In genomic region chr5:115018270-115018669, GRCm38 (mm10) we compare ENCODE assay signal across 15 mouse cellular contexts. TPM values are rescaled to one million over a fixed set of nuclear protein-coding genes. Genes with fewer than 3 reads are reported as not detected.
A peak's percentile ranks its signal among the peaks of the same experiment; 100 is the strongest.
DNase-seq lines count a peak whose midpoint lies in the region; ATAC-seq and TF ChIP-seq lines count a peak whose summit lies in the region.
"Had no signal": no experiment of that assay in that cellular context is flagged by ENCODE, and none has a peak within 500 bp of the region (broad histone marks: within the 10 kb centered on the region; RNA-seq: fewer than 3 reads in every experiment).

No protein-coding gene starts in this region.

- 7% methylated on average over 2 of the region's 2 CpGs for WGBS in lung, embryonic 16.5 days
- 5% methylated on average over 2 of the region's 2 CpGs for WGBS in lung, adult 2 months
- WGBS in liver, embryonic 12.5 days (ENCODE audit: insufficient replicate concordance), result 2% methylated on average over 2 of the region's 2 CpGs
- WGBS in stomach, embryonic 16.5 days, result 18% methylated on average over 2 of the region's 2 CpGs

- no peak for TF ChIP-seq CTCF in gastrocnemius, adult 2 months (IDR thresholded peaks at IDR 0.05)
- TF ChIP-seq CTCF in lung, adult 2 months (IDR thresholded peaks at IDR 0.05; ENCODE audit: insufficient read depth, low read length), result no peak

- no peak for ATAC-seq in lung, embryonic 16.5 days (ENCODE audit: low read depth)
- ATAC-seq in liver, embryonic 12.5 days, result peak; percentile 87
- peak; percentile 68; the same call in 1 of the 2 replicates for ATAC-seq in stomach, embryonic 16.5 days (ENCODE audit: insufficient read depth, low FRiP score)

- peak overlapping the region; percentile 78 for H3K27ac ChIP-seq in gastrocnemius, adult 2 months
- H3K27ac ChIP-seq in lung, embryonic 16.5 days (ENCODE audit: low read length), result no peak overlapping the region
- H3K27ac ChIP-seq in liver, embryonic 12.5 days, result peak overlapping the region; percentile 85
- H3K27ac ChIP-seq in stomach, embryonic 16.5 days (ENCODE audit: low read length), result peak overlapping the region; percentile 71
- H3K27ac ChIP-seq: forebrain, embryonic 12.5 days; midbrain, embryonic 12.5 days had no signal

- no peaks in the 10 kb centered on the region for H3K9me3 ChIP-seq in lung, embryonic 16.5 days (ENCODE audit: control insufficient read depth, low read length)
- H3K9me3 ChIP-seq in liver, embryonic 12.5 days (replicated peaks), result no peaks in the 10 kb centered on the region
- no peaks in the 10 kb centered on the region for H3K9me3 ChIP-seq in stomach, embryonic 16.5 days (replicated peaks; ENCODE audit: control insufficient read depth, low read length)
- H3K9me3 ChIP-seq: forebrain, embryonic 12.5 days; midbrain, embryonic 12.5 days had no signal

- H3K4me2 ChIP-seq in lung, embryonic 16.5 days (ENCODE audit: low read depth, low read length), result peak overlapping the region; percentile 22; the same call in 1 of the 2 replicates
- peak overlapping the region; percentile 66 for H3K4me2 ChIP-seq in liver, embryonic 12.5 days
- H3K4me2 ChIP-seq in stomach, embryonic 16.5 days (ENCODE audit: low read depth, low read length), result no peak overlapping the region
- H3K4me2 ChIP-seq: forebrain, embryonic 12.5 days; midbrain, embryonic 12.5 days had no signal

- intact Hi-C loops in gastrocnemius, adult 2 months (cut with DNase I), result no loop called here

- no peak for DNase-seq in gastrocnemius, adult 2 months
- no peak for DNase-seq in gastrocnemius, postnatal 25 days
- no peak for DNase-seq in lung, adult 2 months
- DNase-seq in MN1 (ENCODE audit: low spot score), result no peak
- no peak for DNase-seq in adipocyte (ENCODE audit: low spot score)
- DNase-seq: kidney, adult 8-10 months; right cerebral cortex, postnatal 14 days; thymus, postnatal 4 days had no signal

- no peak overlapping the region; the same call in 1 of the 2 replicates for H3K4me3 ChIP-seq in gastrocnemius, adult 2 months
- no peak overlapping the region for H3K4me3 ChIP-seq in lung, embryonic 16.5 days (ENCODE audit: low read length)
- H3K4me3 ChIP-seq in lung, adult 2 months (replicated peaks; ENCODE audit: extremely low read depth, low read depth, low read length), result no peak overlapping the region
- peak overlapping the region; percentile 29; the same call in 1 of the 2 replicates for H3K4me3 ChIP-seq in liver, embryonic 12.5 days
- no peak overlapping the region for H3K4me3 ChIP-seq in stomach, embryonic 16.5 days (replicated peaks; ENCODE audit: low read length)
- H3K4me3 ChIP-seq: forebrain, embryonic 12.5 days; midbrain, embryonic 12.5 days had no signal

- H3K4me1 ChIP-seq in lung, embryonic 16.5 days (replicated peaks; ENCODE audit: control insufficient read depth, insufficient read depth, low read length), result peaks cover 36% of the 10 kb centered on the region
- peaks cover 26% of the 10 kb centered on the region for H3K4me1 ChIP-seq in lung, adult 2 months (ENCODE audit: control insufficient read depth, insufficient read depth, low read length)
- H3K4me1 ChIP-seq in liver, embryonic 12.5 days, result peaks cover 85% of the 10 kb centered on the region
- H3K4me1 ChIP-seq in stomach, embryonic 16.5 days (ENCODE audit: control insufficient read depth, insufficient read depth, low read length), result peaks cover 29% of the 10 kb centered on the region

- H3K27me3 ChIP-seq in lung, embryonic 16.5 days (ENCODE audit: control insufficient read depth, insufficient read depth, low read depth, low read length), result no peaks in the 10 kb centered on the region
- no peaks in the 10 kb centered on the region for H3K27me3 ChIP-seq in liver, embryonic 12.5 days (replicated peaks)
- H3K27me3 ChIP-seq in stomach, embryonic 16.5 days (ENCODE audit: control insufficient read depth, insufficient read depth, low read length), result no peaks in the 10 kb centered on the region
- H3K27me3 ChIP-seq: forebrain, embryonic 12.5 days; midbrain, embryonic 12.5 days had no signal

- TF ChIP-seq POLR2A in lung, adult 2 months (IDR thresholded peaks at IDR 0.05; ENCODE audit: borderline replicate concordance, extremely low read depth, low read depth, low read length), result no peak

- H3K9ac ChIP-seq in lung, embryonic 16.5 days (ENCODE audit: low read length), result no peak overlapping the region
- H3K9ac ChIP-seq in liver, embryonic 12.5 days, result peak overlapping the region; percentile 60
- no peak overlapping the region for H3K9ac ChIP-seq in stomach, embryonic 16.5 days (ENCODE audit: low read length)
- H3K9ac ChIP-seq: forebrain, embryonic 12.5 days; midbrain, embryonic 12.5 days had no signal

- no peaks in the 10 kb centered on the region for H3K36me3 ChIP-seq in lung, embryonic 16.5 days (ENCODE audit: control insufficient read depth, insufficient read depth, low read length)
- H3K36me3 ChIP-seq in liver, embryonic 12.5 days, result peaks cover 6% of the 10 kb centered on the region; the same call in 1 of the 2 replicates
- no peaks in the 10 kb centered on the region for H3K36me3 ChIP-seq in stomach, embryonic 16.5 days (ENCODE audit: control insufficient read depth, insufficient read depth, low read length)
- H3K36me3 ChIP-seq: forebrain, embryonic 12.5 days; midbrain, embryonic 12.5 days had no signal

RNA-seq across cellular contexts. Expression of gene Sppl3, which starts 7.3 kb away (rescaled TPM):
- total RNA-seq in gastrocnemius, adult 2 months (2021), result 10 to 100 TPM; 20.1 to 20.8 TPM
- 10 to 100 TPM; 19.6 to 20.3 TPM for total RNA-seq in gastrocnemius, postnatal 25 days (2021)
- 9.6 and 9.8 TPM in 2 replicates for polyA plus RNA-seq in lung, embryonic 16.5 days (2015; fragmentation: Nextera tagmentation; extraction: Ambion mirVana)
- polyA plus RNA-seq in lung, adult 2 months (2012; rRNA removed), result 85.1 and 107 TPM in 2 replicates
- polyA plus RNA-seq in liver, embryonic 12.5 days (2016; fragmentation: Nextera tagmentation; extraction: Ambion mirVana), result 19.3 and 23.7 TPM in 2 replicates
- 9.6 and 10.6 TPM in 2 replicates for polyA plus RNA-seq in stomach, embryonic 16.5 days (2015; fragmentation: Nextera tagmentation; extraction: Ambion mirVana)

RNA-seq across cellular contexts. Expression of gene Hnf1a, which starts 47.4 kb away (rescaled TPM):
- not detected for total RNA-seq in gastrocnemius, adult 2 months (2021)
- total RNA-seq in gastrocnemius, postnatal 25 days (2021), result not detected
- 0.08 and 0.16 TPM in 2 replicates for polyA plus RNA-seq in lung, embryonic 16.5 days (2015; fragmentation: Nextera tagmentation; extraction: Ambion mirVana)
- polyA plus RNA-seq in lung, adult 2 months (2012; rRNA removed), result 0.08 TPM in 1 of 2 replicates, not detected in the other
- 3.8 and 3.9 TPM in 2 replicates for polyA plus RNA-seq in liver, embryonic 12.5 days (2016; fragmentation: Nextera tagmentation; extraction: Ambion mirVana)
- polyA plus RNA-seq in stomach, embryonic 16.5 days (2015; fragmentation: Nextera tagmentation; extraction: Ambion mirVana), result 8.7 and 9.8 TPM in 2 replicates
- total RNA-seq: gastrocnemius, postnatal 4 days; left cerebral cortex, postnatal 14 days had no signal
- polyA plus RNA-seq: forebrain, embryonic 12.5 days had no signal
